Mouse (Mus musculus) E14TG2a.4 (cell line): Measurements from ENCODE around the gene Rnf144b.
A peak's percentile ranks its signal among the peaks of the same experiment; 100 is the strongest.

Experiments
- H3K27me3 ChIP-seq: 2 replicates; pipeline ENCODE4 v1.6.1; 2014; ENCODE audit warnings: low read length, control low read depth; ENCODE audit not compliant: insufficient read depth
- H3K36me3 ChIP-seq: 2 replicates; pipeline ENCODE4 v1.6.1; 2014; ENCODE audit warnings: low read length, control low read depth; ENCODE audit not compliant: insufficient read depth
- H3K4me1 ChIP-seq: replicated peaks from 2 replicates; pipeline ENCODE4 v1.6.1; 2014; ENCODE audit warnings: low read depth, low read length, control low read depth
- H3K4me3 ChIP-seq: replicated peaks from 2 replicates; pipeline ENCODE4 v1.5.1; 2014; ENCODE audit warnings: mild to moderate bottlenecking, low read length
- H3K9me3 ChIP-seq: 2 replicates; pipeline ENCODE4 v1.6.1; 2014; ENCODE audit warnings: low read length, control low read depth
- CTCF ChIP-seq: conservative IDR thresholded peaks from 2 replicates; pipeline ENCODE4 v1.5.1; 2014; ENCODE audit warnings: low read length
- NANOG ChIP-seq: IDR thresholded peaks from 2 replicates; pipeline ENCODE4 v1.6.1; 2014; ENCODE audit warnings: borderline replicate concordance, low read length, mixed read lengths
- POU5F1 ChIP-seq: IDR thresholded peaks from 2 replicates; pipeline ENCODE4 v1.6.1; 2014; ENCODE audit warnings: low read length, borderline replicate concordance

Rnf144b gene

GRCm38 (mm10) chr13:47277000-47277823, 154.8 kb downstream of the Rnf144b start:
- H3K4me1 ChIP-seq: peaks cover 38% of the 10 kb centered on the region
- H3K36me3 ChIP-seq: no peaks in the 10 kb centered on the region
- peaks cover 2% of the 10 kb centered on the region; the same call in 1 of the 2 replicates for H3K9me3 ChIP-seq
- peaks cover 6% of the 10 kb centered on the region for H3K27me3 ChIP-seq
- no peak overlapping the region for H3K4me3 ChIP-seq
- no peak for TF ChIP-seq CTCF
- no peak for TF ChIP-seq POU5F1
- TF ChIP-seq NANOG: no peak

- no peak for TF ChIP-seq CTCF
- Histone ChIP-seq H3K36me3 (no peaks in the 10 kb centered on the region), H3K9me3 (peaks cover 7% of the 10 kb centered on the region), H3K4me3 (no peak overlapping the region), H3K27me3 (peaks cover 2% of the 10 kb centered on the region; the same call in 1 of the 2 replicates), H3K4me1 (peaks cover 35% of the 10 kb centered on the region)
Observed at GRCm38 (mm10) chr13:47277824-47278290, 155.4 kb downstream of the Rnf144b start.

DNA sequence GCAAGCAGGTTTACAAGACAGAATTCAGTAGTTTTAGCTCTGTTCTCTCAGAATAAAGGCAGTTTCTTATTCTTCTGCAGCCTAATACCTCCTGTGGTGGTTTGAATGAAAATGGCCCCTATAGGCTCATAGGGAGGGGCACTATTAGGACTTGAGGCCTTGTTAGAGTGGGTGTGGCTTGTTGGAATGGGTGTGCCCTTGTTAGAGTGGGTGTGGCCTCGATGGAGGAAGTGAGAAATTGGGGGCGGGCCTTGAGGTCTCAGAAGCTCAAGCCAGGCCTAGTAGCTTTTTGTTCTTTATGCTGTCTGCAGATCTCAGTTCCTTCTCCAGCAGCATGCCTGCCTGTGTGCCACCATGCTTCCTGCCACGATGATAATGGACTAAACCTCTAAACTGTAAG, 159.8 kb downstream of the Rnf144b start:
- Histone ChIP-seq H3K4me1 (peaks cover 23% of the 10 kb centered on the region), H3K4me3 (no peak overlapping the region), H3K27me3 (no peaks in the 10 kb centered on the region), H3K36me3 (no peaks in the 10 kb centered on the region), H3K9me3 (peaks cover 17% of the 10 kb centered on the region)
- TF ChIP-seq NANOG (no peak), CTCF (no peak), POU5F1 (no peak)

DNA sequence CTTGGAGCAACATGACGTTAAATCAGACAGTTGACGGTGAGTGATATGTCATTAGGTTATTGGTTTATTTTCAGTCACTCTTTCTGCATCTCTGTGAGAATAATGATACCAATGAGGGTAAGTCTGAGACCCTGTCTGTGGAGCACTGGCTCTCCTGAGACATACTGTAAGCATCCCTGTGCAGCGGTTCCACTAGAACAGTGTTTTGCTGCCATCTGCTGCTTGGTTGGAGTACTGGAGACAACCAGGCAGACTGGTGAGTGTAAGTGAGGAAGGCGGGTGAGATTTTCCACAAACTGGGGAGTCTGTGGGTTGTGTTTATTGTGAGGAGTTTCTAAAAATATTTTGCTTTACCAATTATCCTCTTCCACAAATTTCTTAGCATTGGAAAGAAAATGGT, 166.0 kb downstream of the Rnf144b start:
- peak; percentile 49 for TF ChIP-seq CTCF
- TF ChIP-seq POU5F1: no peak
- TF ChIP-seq NANOG: no peak
- Histone ChIP-seq H3K36me3 (no peaks in the 10 kb centered on the region), H3K27me3 (no peaks in the 10 kb centered on the region), H3K4me3 (no peak overlapping the region), H3K9me3 (peaks cover 5% of the 10 kb centered on the region; the same call in 1 of the 2 replicates), H3K4me1 (peaks cover 21% of the 10 kb centered on the region)

GRCm38 (mm10) chr13:47296465-47296864, 174.0 kb downstream of the Rnf144b start:
- Histone ChIP-seq H3K4me3 (no peak overlapping the region), H3K27me3 (no peaks in the 10 kb centered on the region), H3K9me3 (no peaks in the 10 kb centered on the region), H3K4me1 (peaks cover 5% of the 10 kb centered on the region; the same call in 1 of the 2 replicates), H3K36me3 (no peaks in the 10 kb centered on the region)
- TF ChIP-seq NANOG (no peak), POU5F1 (no peak), CTCF (no peak)
